Mouse (Mus musculus) left cerebral cortex, adult 9 months (tissue): ENCODE results near the gene Nfib.

ENCODE experiments used
- DNase-seq, 2 experiments: peaks; one replicate each; pipeline ENCODE4 v3.0.0; 2022; ENCODE audit warnings: low spot score in 2 of 2

Gene Nfib

DNA sequence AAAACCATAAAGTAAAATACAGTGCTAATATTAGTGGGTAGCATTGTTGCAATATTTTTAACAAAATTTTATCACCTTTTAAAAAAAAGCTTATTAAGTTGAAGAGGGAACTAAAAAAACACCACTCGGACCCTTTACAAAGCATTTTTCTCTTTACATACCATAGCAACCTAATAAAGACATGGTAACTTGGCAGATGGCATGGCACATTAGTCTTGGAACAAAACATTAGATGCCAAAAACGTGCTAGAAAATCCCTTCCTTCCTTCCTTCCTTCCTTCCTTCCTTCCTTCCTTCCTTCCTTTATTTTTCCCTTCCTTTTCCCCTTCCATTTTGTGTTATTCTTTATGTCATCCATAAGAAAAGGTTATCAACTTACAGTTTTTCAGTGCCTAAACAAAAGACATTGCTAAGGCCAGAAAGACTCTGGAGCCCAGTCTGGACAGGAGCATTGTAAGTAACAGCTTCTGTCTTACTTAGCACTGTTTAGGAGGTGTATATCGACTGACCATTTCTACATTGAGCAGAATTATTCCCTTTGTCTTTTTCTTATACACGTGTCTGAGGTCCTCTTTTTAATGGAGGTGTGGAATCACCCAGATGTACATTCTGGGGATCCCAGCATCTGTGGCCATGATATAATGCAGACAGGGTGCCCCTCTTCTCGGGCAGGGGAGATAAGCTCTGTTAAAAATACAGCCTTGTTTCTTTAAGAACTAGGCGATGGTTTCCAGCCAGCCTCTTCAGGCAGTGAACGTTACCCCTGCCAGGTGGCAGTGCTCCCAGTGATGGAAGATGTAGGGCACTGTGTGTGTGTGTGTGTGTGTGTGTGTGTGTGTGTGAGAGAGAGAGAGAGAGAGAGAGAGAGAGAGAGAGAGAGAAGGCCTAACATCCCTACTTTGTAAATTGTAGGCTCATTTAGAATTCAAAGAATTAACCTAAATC is 113.2 kb downstream of the Nfib start:
- peak in 1 of 2 experiments; percentile 39 for DNase-seq

- peak in 1 of 2 experiments; percentile 67 for DNase-seq
Observed at GRCm38 (mm10) chr4:82589345-82589890, 116.1 kb downstream of the Nfib start.

DNA sequence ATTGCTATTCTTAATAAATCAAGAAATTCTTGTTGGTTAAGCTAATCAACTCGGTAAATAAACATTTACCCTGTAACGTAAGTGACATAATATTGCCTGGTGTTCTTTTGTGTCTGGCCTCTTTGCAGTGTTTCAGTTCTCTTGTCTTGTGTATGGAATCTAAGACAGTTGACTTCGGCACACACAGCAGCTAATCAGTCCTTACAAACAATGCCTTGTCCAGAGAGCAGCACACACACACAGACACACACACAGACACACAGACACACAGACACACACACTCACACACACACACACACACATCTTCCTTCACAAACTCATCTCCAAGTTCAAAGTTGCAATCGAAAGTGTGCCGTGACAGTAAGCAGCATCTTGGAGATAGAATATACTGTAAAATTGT is 116.8 kb downstream of the Nfib start:
- no peak for DNase-seq

DNA sequence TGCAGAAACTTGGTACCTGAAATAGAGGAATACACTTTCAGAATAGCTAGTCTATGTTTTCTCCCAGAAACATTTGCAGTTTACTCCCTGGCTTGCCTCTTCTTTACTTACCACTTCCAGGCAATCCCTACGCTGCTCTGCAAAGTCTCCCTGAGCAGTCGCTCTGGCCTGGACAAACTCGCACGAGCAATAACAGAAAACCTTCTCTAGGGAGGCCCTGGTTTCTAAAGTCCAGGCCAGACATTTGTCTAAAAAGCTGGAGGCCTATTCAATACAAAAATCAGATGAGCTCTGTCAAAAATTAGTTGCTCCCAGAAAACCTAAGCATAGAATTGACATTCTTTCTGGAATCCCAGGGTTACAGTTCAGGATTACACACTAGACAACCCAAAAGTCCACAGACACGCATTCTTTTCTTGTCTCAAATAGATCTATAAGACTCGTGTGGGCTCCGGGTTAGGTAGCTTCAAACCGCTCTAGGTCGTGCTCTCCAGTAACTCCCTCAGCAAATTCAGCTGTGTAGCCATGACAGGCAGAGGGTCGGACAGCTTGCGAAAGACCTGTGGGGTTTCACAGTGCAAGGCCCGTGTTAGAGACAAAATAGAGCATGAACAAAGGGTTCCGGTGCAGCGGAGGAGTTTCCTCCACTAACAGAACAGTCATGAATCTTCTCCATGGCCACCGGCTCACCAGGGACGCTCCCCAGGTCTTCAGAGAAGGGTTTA is 118.2 kb downstream of the Nfib start:
- DNase-seq = no peak

GRCm38 (mm10) chr4:82586637-82587036 is 118.9 kb downstream of the Nfib start:
- DNase-seq = no peak

DNA sequence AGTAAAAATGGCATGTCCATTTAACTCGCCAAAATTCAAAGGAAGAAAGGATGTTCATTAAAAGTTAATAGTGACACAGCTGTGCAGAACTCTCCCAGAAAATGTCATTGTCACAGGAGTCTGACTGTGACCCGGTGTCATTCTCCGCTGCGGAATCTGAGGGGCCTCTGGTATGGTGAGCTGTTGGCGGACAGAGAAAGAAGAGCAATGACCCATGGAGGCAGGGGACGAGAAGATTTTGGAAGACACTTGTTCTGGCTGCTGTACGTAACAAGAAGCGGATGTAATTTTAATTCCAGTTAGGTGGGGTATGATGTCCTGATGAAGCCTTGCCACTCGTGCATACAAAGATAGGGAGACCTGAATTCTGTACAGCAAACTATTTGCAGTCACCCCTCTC is 120.0 kb downstream of the Nfib start:
- no peak for DNase-seq

- no peak for DNase-seq
Observed at GRCm38 (mm10) chr4:82585056-82585455, 120.5 kb downstream of the Nfib start.

DNA sequence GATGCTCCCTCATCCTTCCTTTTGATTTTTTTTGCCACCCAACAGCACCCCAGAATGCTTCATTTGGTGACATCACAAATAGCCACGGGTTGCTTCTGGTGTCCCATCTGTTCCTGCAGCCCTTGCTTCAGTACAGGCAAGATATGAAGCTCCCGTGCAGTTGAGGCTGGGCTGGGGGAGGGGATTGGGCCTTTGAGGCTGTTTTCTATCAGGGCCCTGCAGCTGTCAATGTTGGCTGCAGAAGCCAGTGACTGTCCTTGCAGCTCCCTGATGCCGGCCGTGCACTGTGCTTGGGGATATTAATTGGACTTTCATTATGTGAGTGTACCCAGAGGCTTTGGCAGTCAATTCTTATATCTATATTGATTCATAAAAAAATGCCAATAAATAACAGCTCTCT is 121.0 kb downstream of the Nfib start:
- DNase-seq = no peak

DNA sequence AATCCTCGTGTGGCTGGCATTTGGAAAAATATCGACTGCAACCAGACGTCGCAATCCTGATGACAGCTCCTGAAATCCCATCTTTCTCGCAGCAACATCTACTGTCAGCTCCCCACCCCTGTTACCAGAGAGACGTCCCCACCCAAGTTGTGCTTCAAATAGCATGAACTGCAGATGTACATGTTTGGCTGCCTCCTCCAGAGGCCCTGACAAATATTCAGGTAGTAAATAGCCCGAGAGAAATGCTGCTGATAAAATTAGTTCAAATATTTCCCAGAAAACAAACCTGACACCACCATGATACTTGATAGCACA is 132.3 kb downstream of the Nfib start:
- DNase-seq = no peak

- DNase-seq = no peak
Observed at GRCm38 (mm10) chr4:82572410-82573290, 132.9 kb downstream of the Nfib start.

DNA sequence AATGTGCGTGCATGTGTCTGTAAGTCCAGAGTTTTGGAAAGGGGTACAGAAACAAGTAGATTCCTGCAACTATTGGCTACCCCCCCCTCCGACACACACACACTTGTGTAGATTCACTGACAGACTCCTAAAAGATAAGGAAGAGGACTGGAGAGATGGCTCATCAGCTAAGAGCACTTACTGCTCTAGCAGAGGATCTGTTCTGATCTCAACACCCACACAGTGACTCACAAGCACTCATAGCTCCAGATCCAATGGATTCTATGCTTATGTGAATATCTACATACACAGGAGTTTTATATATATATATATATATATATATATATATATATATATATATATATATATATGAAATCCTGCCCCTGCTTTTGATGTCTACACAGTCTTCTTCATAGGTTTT is 146.7 kb downstream of the Nfib start:
- DNase-seq = no peak

- DNase-seq = no peak
Observed at GRCm38 (mm10) chr4:82555673-82556171, 149.8 kb downstream of the Nfib start.

DNA sequence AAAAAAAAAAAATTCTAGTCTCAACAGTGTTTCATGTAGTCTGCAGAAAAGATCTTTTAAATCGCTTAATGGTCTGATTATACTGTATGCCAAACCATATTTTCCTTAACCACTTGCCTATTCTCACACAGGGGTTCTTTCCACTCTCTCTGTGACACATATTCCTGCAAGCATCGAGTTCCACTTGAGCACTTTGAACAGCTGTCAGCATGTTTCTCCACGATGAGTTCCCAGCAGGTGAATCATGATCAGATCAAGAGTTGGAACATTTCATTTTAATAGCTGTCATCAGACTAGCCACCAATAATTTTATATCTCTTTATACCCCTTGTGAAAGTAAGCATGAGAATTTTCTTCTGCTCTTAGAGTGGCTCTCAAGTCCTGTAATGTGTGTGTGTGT is 151.9 kb downstream of the Nfib start:
- no peak for DNase-seq

- no peak for DNase-seq
Observed at GRCm38 (mm10) chr4:82552238-82552637, 153.3 kb downstream of the Nfib start.

DNA sequence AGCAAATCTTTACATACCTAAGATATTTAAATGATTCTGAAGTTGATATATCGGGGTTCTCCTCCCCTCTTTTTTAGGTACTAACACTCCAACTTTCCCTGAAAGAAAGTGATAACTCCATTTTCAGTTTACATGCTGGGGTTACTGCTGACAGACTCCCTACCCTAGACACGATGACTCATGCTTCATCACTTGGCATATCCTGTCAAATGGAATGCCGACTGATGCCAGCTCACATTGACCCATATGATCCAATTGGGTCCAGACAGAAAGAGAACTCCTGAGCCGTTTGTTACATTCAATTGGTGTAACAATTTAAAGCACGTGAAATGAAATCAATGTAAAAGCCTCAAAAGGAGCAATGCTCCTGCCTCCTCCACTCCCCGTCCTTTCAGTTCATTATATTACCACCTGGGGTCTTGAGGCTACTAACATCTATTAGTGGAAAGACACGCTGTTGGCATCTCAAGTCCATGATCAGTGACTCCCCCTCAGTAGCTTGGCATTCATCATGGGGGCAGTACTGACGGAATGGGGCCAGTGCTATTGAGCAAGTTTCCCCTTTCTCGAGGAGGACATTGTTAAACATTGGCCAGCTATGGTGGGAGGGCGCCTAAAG is 155.7 kb downstream of the Nfib start:
- DNase-seq = no peak

DNA sequence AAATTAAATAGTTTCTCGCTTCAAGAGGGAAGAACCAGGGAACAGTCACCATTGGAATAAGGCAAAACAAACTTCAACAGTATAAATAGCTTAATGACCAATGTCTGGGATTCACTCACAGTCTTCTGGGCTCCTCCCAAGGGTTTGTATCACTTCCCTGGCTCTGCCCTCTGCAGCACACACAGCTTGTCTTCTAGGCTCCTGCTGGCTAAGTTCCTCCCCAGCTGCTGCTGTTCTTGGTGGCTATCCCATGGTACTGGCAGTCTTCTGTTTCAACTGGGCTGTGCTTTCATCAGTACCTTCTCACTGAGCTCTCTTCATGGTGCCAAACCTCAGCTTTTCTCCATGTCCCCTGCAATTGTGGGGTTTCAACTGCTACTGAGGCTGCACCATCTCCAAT is 157.3 kb downstream of the Nfib start:
- no peak for DNase-seq

DNA sequence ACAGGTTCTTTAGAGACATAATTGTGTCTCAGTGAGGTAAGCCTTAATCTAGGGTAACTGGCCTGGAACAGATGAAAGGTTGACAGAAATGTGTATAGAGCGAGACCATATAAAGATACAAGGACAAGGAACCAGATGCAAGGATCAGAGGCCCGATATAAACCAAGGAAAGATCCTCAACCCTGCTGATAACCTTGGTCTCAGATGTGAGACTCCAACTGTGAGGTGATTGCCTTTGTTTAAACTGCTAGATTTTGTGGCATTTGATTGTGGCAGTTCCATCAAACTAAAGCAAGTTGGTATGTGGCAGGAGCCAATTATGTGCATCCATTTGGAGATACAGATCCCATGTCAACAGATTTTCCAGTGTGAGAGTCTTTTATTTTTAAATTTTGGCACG is 161.6 kb downstream of the Nfib start:
- no peak for DNase-seq

DNA sequence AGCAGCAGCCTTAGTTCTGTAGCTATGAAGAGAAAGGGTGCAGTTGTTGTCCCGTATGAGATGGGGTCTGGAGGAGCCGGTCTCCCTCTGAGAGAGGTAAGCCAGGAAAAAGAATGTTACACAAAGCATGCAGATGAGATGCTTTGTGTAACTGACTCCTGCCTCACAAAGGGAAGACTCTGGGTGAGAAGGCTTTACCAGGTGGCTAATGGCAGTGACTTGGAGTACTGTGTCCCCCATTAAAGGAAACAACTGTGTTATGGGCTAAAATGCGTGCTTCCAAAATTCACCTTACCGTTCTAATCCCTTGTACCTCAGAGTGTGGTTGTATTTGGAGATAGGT is 162.2 kb downstream of the Nfib start:
- DNase-seq = no peak

DNA sequence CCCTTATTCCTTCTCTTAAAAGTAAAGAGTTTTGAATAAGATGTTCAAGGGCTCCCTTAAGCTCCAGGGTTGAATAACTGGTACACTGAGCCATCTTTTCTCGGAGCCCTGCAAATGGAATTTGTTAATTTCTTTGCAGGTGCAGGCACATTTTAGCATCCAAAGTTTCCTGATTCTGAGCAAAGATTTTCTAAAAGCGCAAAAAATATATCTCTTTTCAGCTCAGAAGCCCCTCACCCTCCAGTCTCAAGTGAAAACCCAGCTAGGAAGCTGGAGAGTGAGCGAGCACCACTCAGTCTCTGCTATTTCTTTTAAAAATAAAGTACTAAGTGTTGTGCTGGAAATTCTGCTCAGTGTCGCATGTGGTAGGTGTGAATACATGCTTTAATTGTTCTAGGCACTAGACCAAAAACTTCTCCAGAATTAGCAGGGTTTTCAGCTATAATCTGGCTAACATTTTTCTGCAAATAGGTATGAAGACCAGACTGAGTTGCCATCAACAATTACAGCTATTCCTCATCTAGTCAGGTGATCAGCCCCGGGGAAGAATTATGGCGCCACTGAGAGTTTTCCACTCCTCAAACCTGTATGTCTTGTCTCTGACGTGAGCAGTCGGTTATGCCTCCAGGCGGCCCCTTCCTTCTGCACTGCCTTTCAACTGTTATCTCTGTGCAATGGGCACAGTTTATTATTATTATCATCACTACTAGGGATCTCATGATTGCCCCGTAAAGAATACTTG is 162.7 kb downstream of the Nfib start:
- no peak for DNase-seq

- DNase-seq = peak in 1 of 2 experiments; percentile 88
Observed at GRCm38 (mm10) chr4:82541894-82542510, 163.5 kb downstream of the Nfib start.
